Mouse (Mus musculus) G1E (cell line): Measurements from ENCODE around the gene Apbb1.

Experiments used
- CTCF ChIP-seq: IDR thresholded peaks from 2 replicates; pipeline ENCODE4 v1.5.1; 2012; ENCODE audit warnings: low read depth, low read length, inconsistent platforms, mixed read lengths
- GATA1 ChIP-seq: IDR thresholded peaks from 2 replicates; pipeline ENCODE4 v1.6.1; 2012; ENCODE audit warnings: borderline replicate concordance, low read length, inconsistent platforms, mixed read lengths
- GATA2 ChIP-seq: IDR thresholded peaks from 2 replicates; pipeline ENCODE4 v1.6.1; 2012; ENCODE audit warnings: low read depth, low read length, inconsistent platforms, borderline replicate concordance
- POLR2AphosphoS5 ChIP-seq: IDR thresholded peaks from 2 replicates; pipeline ENCODE4 v1.6.1; 2012; ENCODE audit warnings: low read depth, low read length, inconsistent platforms; ENCODE audit not compliant: insufficient replicate concordance

GRCm38 (mm10) chr7:105556406-105556805 is 25.0 kb downstream of the Apbb1 start:
- no peak for TF ChIP-seq CTCF
- TF ChIP-seq GATA1 = no peak
- TF ChIP-seq POLR2AphosphoS5 = no peak
- no peak for TF ChIP-seq GATA2
